Mouse (Mus musculus): ENCODE measurements around the gene Gm28308. TPM values are rescaled to one million over a fixed set of nuclear protein-coding genes. Genes with fewer than 3 reads are reported as not detected.

Gm28308 gene
- total RNA-seq, 1 experiment from 2014 or later = 1.3 TPM

- DNase-seq = no peak
These were observed 7.9 kb downstream of the Gm28308 start for GRCm38 (mm10) chr6:52205221-52205620.

- DNase-seq = peak; percentile 95
These were observed 8.9 kb downstream of the Gm28308 start, which contains the start of gene Hoxa5 for GRCm38 (mm10) chr6:52204050-52204752. Gene Hoxa5 (minus strand): TSS chr6:52204587.

GRCm38 (mm10) chr6:52203371-52204049 lies 9.6 kb downstream of the Gm28308 start:
- DNase-seq = peak; percentile 62

GRCm38 (mm10) chr6:52203121-52203370 lies 10.1 kb downstream of the Gm28308 start:
- DNase-seq = no peak

GRCm38 (mm10) chr6:52202362-52203120 lies 10.6 kb downstream of the Gm28308 start:
- DNase-seq = no peak

GRCm38 (mm10) chr6:52201269-52201668 lies 11.9 kb downstream of the Gm28308 start:
- no peak for DNase-seq

GRCm38 (mm10) chr6:52200751-52201250 lies 12.3 kb downstream of the Gm28308 start:
- DNase-seq = no peak

GRCm38 (mm10) chr6:52200073-52200750 lies 12.9 kb downstream of the Gm28308 start:
- DNase-seq = peak; percentile 65

- peak; percentile 78 for DNase-seq
These were observed 15.9 kb downstream of the Gm28308 start for GRCm38 (mm10) chr6:52197271-52197670.

- no peak for DNase-seq
These were observed 16.3 kb downstream of the Gm28308 start for GRCm38 (mm10) chr6:52196811-52197210.

- DNase-seq = no peak
These were observed 18.4 kb downstream of the Gm28308 start for GRCm38 (mm10) chr6:52194690-52195089.

- peak; percentile 96 for DNase-seq
These were observed 21.1 kb downstream of the Gm28308 start for GRCm38 (mm10) chr6:52191860-52192550.

GRCm38 (mm10) chr6:52190906-52191810 lies 22.0 kb downstream of the Gm28308 start, which contains the start of gene Hoxa4:
Gene Hoxa4 (minus strand): TSS chr6:52191753.
- DNase-seq = no peak

GRCm38 (mm10) chr6:52190410-52190809 lies 22.7 kb downstream of the Gm28308 start:
- DNase-seq = no peak

- no peak for DNase-seq
These were observed 23.2 kb downstream of the Gm28308 start for GRCm38 (mm10) chr6:52189909-52190308.

- peak; percentile 52 for DNase-seq
These were observed 24.0 kb downstream of the Gm28308 start for GRCm38 (mm10) chr6:52189172-52189591.

GRCm38 (mm10) chr6:52186500-52186899 lies 26.6 kb downstream of the Gm28308 start:
- no peak for DNase-seq

- DNase-seq = no peak
These were observed 27.3 kb downstream of the Gm28308 start for GRCm38 (mm10) chr6:52185834-52186233.

GRCm38 (mm10) chr6:52185222-52185621 lies 27.9 kb downstream of the Gm28308 start:
- DNase-seq = peak; percentile 73

- no peak for DNase-seq
These were observed 28.5 kb downstream of the Gm28308 start for GRCm38 (mm10) chr6:52184668-52185067.
